Mouse (Mus musculus): ENCODE data around the gene Herc1. TPM values are rescaled to one million over a fixed set of nuclear protein-coding genes. Genes with fewer than 3 reads are reported as not detected.
"Not testable (repeated sequence)": the region's sequence is repeated elsewhere in the genome, so short reads cannot be mapped to it uniquely, and the experiment has no call there.

Gene Herc1
- polyA plus RNA-seq, 1 experiment from 2014 or later, result 25.9 TPM

DNA sequence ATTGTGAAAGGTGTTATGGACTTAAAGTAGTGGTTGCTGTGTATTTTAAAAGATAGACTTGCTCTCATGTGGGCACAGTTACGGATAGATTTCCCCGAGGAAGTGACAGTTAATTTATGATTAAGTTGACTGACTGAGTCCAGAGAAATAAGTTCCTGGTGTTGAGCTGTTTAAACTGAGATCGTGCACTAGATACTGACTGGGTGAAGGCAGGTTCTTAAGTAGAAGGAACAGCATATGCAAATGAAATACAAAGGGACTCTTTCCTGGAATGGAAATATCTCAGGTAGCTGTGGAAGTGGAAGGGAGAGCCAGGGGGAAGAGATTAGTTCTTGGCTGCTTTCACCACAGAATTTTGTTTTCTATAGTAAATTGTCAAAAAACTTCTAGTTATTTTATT, 20.6 kb downstream of the Herc1 start:
- Histone ChIP-seq H3K9ac (no peak overlapping the region), H3K27me3 (ENCODE audit: insufficient read depth, low read length) (no peaks in the 10 kb centered on the region), H3K4me3 (ENCODE audit: low read depth, low read length) (no peak overlapping the region), H3K4me1 (ENCODE audit: insufficient read depth) (no peaks in the 10 kb centered on the region), H3K4me2 (no peak overlapping the region), H3K36me3 (ENCODE audit: insufficient read depth) (peaks cover 18% of the 10 kb centered on the region), H3K9me3 (ENCODE audit: low read depth, low read length) (no peaks in the 10 kb centered on the region), H3K27ac (ENCODE audit: low read depth) (no peak overlapping the region)
- ATAC-seq (ENCODE audit: insufficient read depth) (no peak), DNase-seq (no peak)
- TF ChIP-seq CTCF (IDR thresholded peaks at IDR 0.05; ENCODE audit: low read depth), result no peak
- 50% methylated on average over 3 of the region's 3 CpGs for WGBS

DNA sequence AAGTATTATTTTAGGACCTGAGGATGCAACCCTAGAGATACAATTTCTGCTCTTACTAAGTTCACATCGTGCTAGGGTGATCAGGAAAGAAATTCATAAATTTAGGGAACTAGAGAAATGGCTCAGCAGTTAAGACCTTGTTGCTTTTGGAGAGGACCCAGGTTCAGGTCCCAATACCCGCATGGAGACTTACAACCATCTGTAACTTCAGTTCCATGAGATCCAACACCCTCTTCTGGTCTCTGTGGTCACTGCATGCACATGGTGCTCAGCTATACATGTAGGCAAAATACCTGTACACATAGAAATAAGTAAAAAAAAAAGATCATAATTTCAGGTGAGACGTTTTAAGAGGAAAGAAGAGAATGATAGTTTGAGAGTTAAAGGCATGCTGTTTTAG, 23.2 kb downstream of the Herc1 start:
- no peak for TF ChIP-seq CTCF (IDR thresholded peaks at IDR 0.05; ENCODE audit: low read depth)
- H3K4me3 ChIP-seq (ENCODE audit: low read depth, low read length), result no peak overlapping the region
- H3K27ac ChIP-seq (ENCODE audit: low read depth), result no peak overlapping the region
- 89% methylated on average over 3 of the region's 3 CpGs for WGBS
- no peaks in the 10 kb centered on the region for H3K9me3 ChIP-seq (ENCODE audit: low read depth, low read length)
- no peak overlapping the region for H3K9ac ChIP-seq
- no peaks in the 10 kb centered on the region for H3K27me3 ChIP-seq (ENCODE audit: insufficient read depth, low read length)
- ATAC-seq (ENCODE audit: insufficient read depth) (no peak), DNase-seq (no peak)
- peaks cover 18% of the 10 kb centered on the region for H3K36me3 ChIP-seq (ENCODE audit: insufficient read depth)
- H3K4me1 ChIP-seq (ENCODE audit: insufficient read depth), result no peaks in the 10 kb centered on the region
- no peak overlapping the region for H3K4me2 ChIP-seq

DNA sequence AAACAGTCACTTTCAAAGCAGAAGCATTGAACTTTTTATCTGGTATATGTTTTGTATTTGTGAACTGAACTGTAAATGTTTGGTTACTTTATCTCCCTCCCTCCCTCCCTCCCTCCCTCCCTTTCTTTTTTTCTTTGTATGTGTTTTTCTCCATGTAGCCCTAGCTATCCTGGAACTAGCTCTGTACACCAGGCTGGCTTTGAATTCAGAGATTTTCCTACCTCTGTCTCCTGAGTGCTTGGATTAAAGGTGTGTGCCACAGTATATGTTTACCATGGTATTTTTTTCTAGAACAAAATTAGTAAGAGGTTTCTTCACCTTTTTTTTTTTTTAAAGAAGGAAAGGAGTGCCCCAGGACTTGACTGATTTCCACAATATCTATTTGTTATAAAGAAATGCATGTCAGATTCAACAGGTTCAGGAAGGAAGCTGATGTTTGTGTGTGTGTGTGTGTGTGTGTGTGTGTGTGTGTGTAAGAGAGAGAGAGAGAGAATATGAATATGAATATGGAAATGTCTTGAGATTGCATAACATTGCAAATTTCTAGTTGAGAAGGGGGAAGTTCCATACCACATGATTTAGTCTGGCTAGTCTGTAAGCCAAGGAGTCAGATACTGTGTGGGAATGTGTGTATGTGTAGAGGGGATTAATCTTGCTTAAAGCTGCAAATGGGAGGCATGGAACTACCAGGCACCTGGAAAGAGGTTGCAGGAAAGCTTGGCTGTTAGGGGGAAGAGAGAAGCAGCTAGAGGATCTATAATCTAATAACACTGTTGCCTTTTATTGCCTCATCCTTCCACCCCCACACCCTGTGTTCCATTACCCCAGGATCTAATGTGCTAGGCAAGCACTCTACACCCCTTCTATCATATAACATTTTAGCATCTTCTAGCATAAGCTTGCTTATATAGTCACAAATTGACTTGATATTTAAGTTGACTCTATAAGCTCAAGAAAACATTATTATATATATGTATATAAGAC, 24.5 kb downstream of the Herc1 start:
- Histone ChIP-seq H3K4me3 (ENCODE audit: low read depth, low read length) (no peak overlapping the region), H3K27me3 (ENCODE audit: insufficient read depth, low read length) (no peaks in the 10 kb centered on the region), H3K36me3 (ENCODE audit: insufficient read depth) (peaks cover 18% of the 10 kb centered on the region), H3K4me1 (ENCODE audit: insufficient read depth) (no peaks in the 10 kb centered on the region), H3K9ac (no peak overlapping the region), H3K4me2 (no peak overlapping the region), H3K27ac (ENCODE audit: low read depth) (no peak overlapping the region), H3K9me3 (ENCODE audit: low read depth, low read length) (no peaks in the 10 kb centered on the region)
- DNase-seq (no peak), ATAC-seq (ENCODE audit: insufficient read depth) (no peak)
- no peak for TF ChIP-seq CTCF (IDR thresholded peaks at IDR 0.05; ENCODE audit: low read depth)

GRCm38 (mm10) chr9:66383417-66383816, 33.2 kb downstream of the Herc1 start:
- WGBS, result 89% methylated on average over 3 of the region's 3 CpGs
- ATAC-seq (ENCODE audit: insufficient read depth), result no peak

GRCm38 (mm10) chr9:66390338-66390737, 40.1 kb downstream of the Herc1 start:
- DNase-seq; H3K9ac ChIP-seq; H3K4me3 ChIP-seq (ENCODE audit: low read depth, low read length); H3K4me2 ChIP-seq; H3K4me1 ChIP-seq (ENCODE audit: insufficient read depth); H3K27ac ChIP-seq (ENCODE audit: low read depth); H3K27me3 ChIP-seq (ENCODE audit: insufficient read depth, low read length); H3K9me3 ChIP-seq (ENCODE audit: low read depth, low read length); ATAC-seq (ENCODE audit: insufficient read depth): not testable (repeated sequence)
- peaks cover 31% of the 10 kb centered on the region for H3K36me3 ChIP-seq (ENCODE audit: insufficient read depth)
- WGBS, result 87% methylated on average over 2 of the region's 2 CpGs

More at GRCm38 (mm10) chr9:66383417-66383816, 33.2 kb downstream of the Herc1 start:
- Histone ChIP-seq H3K36me3 (ENCODE audit: insufficient read depth) (peaks cover 8% of the 10 kb centered on the region), H3K4me1 (ENCODE audit: insufficient read depth) (no peaks in the 10 kb centered on the region), H3K27me3 (ENCODE audit: insufficient read depth, low read length) (no peaks in the 10 kb centered on the region), H3K4me2 (no peak overlapping the region), H3K9ac (no peak overlapping the region), H3K4me3 (ENCODE audit: low read depth, low read length) (no peak overlapping the region), H3K9me3 (ENCODE audit: low read depth, low read length) (no peaks in the 10 kb centered on the region), H3K27ac (ENCODE audit: low read depth) (no peak overlapping the region)
- no peak for TF ChIP-seq CTCF (IDR thresholded peaks at IDR 0.05; ENCODE audit: low read depth)
- DNase-seq, result no peak

DNA sequence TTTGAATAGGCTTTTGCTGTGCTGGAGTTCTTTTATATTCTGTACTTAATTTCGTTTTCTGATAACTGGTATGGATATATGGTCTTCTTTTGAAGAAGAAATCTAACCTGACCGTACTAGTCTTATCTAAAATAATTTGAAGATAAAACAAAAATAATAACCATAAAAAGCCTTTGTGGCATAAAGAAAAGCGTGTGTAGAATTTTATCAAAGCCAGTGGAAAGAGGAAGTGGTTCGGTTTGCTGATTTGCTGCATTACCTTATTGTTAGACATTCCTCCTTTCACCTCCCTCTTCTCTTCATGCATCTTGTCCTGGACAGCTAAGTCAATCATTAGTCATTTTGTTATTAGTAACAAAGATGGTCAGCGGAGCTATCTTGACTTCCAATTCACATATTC, 43.1 kb downstream of the Herc1 start:
- no peak overlapping the region for H3K9ac ChIP-seq
- no peak overlapping the region for H3K4me2 ChIP-seq
- ATAC-seq (ENCODE audit: insufficient read depth) (no peak), DNase-seq (no peak)
- no peaks in the 10 kb centered on the region for H3K27me3 ChIP-seq (ENCODE audit: insufficient read depth, low read length)
- H3K4me3 ChIP-seq (ENCODE audit: low read depth, low read length), result no peak overlapping the region
- 83% methylated on average over 5 of the region's 5 CpGs for WGBS
- H3K4me1 ChIP-seq (ENCODE audit: insufficient read depth), result no peaks in the 10 kb centered on the region
- no peaks in the 10 kb centered on the region for H3K9me3 ChIP-seq (ENCODE audit: low read depth, low read length)
- peaks cover 36% of the 10 kb centered on the region for H3K36me3 ChIP-seq (ENCODE audit: insufficient read depth)
- no peak for TF ChIP-seq CTCF (IDR thresholded peaks at IDR 0.05; ENCODE audit: low read depth)
- no peak overlapping the region for H3K27ac ChIP-seq (ENCODE audit: low read depth)

- no peak overlapping the region for H3K4me3 ChIP-seq (ENCODE audit: low read depth, low read length)
- H3K9me3 ChIP-seq (ENCODE audit: low read depth, low read length), result no peaks in the 10 kb centered on the region
- no peak for TF ChIP-seq CTCF (IDR thresholded peaks at IDR 0.05; ENCODE audit: low read depth)
- H3K4me2 ChIP-seq, result no peak overlapping the region
- ATAC-seq (ENCODE audit: insufficient read depth) (no peak), DNase-seq (no peak)
- H3K36me3 ChIP-seq (ENCODE audit: insufficient read depth), result peaks cover 11% of the 10 kb centered on the region
- H3K27ac ChIP-seq (ENCODE audit: low read depth), result no peak overlapping the region
- H3K9ac ChIP-seq, result no peak overlapping the region
- no peaks in the 10 kb centered on the region for H3K27me3 ChIP-seq (ENCODE audit: insufficient read depth, low read length)
- no peaks in the 10 kb centered on the region for H3K4me1 ChIP-seq (ENCODE audit: insufficient read depth)
Observed at GRCm38 (mm10) chr9:66423492-66423891, 73.2 kb downstream of the Herc1 start.
